Mouse (Mus musculus): ENCODE measurements around the gene Rad9a.

- no peak for TF ChIP-seq CTCF (IDR thresholded peaks at IDR 0.05; ENCODE audit: low read depth)
- no peak for TF ChIP-seq EP300 (optimal IDR thresholded peaks at IDR 0.05)
Measured at GRCm38 (mm10) chr19:4194021-4194724, 7.3 kb downstream of the Rad9a start.

All from stomach, postnatal 0 days (tissue).